Mouse (Mus musculus): ENCODE measurements around the gene Ginm1.

GRCm38 (mm10) chr10:7820171-7820570 is 27.5 kb upstream of the Ginm1 start:
- TF ChIP-seq TAL1 (IDR thresholded peaks at IDR 0.05; ENCODE audit: low read length) (no peak), GATA1 (IDR thresholded peaks at IDR 0.05; ENCODE audit: low read length) (no peak)
